Mouse (Mus musculus) hindbrain, embryonic 12.5 days (tissue): ENCODE data around the gene Fstl4. TPM values are rescaled to one million over a fixed set of nuclear protein-coding genes. Genes with fewer than 3 reads are reported as not detected.

Experiments
- ATAC-seq: fragments of 200-750 bp; cut with Nextera tagmentation; 2 replicates; pipeline ENCODE4 v1.8.0; 2017; ENCODE audit warnings: moderate TSS enrichment; ENCODE audit not compliant: low FRiP score
- H3K27ac ChIP-seq: fragments of 300-500 bp; sonication (generic); 2 replicates; pipeline ENCODE4 v1.5.1; 2016; ENCODE audit warnings: mild to moderate bottlenecking
- H3K27me3 ChIP-seq: fragments of 300-500 bp; sonication (generic); 2 replicates; pipeline ENCODE4 v1.6.1; 2016; ENCODE audit warnings: mild to moderate bottlenecking
- H3K36me3 ChIP-seq: fragments of 300-500 bp; sonication (generic); 2 replicates; pipeline ENCODE4 v1.6.1; 2016; ENCODE audit warnings: mild to moderate bottlenecking
- H3K4me1 ChIP-seq: fragments of 300-500 bp; sonication (generic); 2 replicates; pipeline ENCODE4 v1.6.1; 2016
- H3K4me2 ChIP-seq: fragments of 300-500 bp; sonication (generic); replicated peaks from 2 replicates; pipeline ENCODE4 v1.6.1; 2016; ENCODE audit warnings: mild to moderate bottlenecking
- H3K4me3 ChIP-seq: fragments of 300-500 bp; sonication (generic); 2 replicates; pipeline ENCODE4 v1.5.1; 2016; ENCODE audit warnings: mild to moderate bottlenecking
- H3K9ac ChIP-seq: fragments of 300-500 bp; sonication (generic); 2 replicates; pipeline ENCODE4 v1.6.1; 2016; ENCODE audit warnings: mild to moderate bottlenecking, moderate library complexity
- H3K9me3 ChIP-seq: fragments of 300-500 bp; sonication (generic); replicated peaks from 2 replicates; pipeline ENCODE4 v1.6.1; 2016; ENCODE audit warnings: mild to moderate bottlenecking
- WGBS: fragments of 180-500 bp; shearing (Covaris S2); methylation state at CpG from one replicate; pipeline ENCODE4 v1.1.7; 2016; 5-methylcytosine and 5-hydroxymethylcytosine counted together
- polyA plus RNA-seq: library from polyadenylated mRNA; unstranded; fragments of >200 nt; fragmentation: Nextera tagmentation; extraction: Ambion mirVana; gene quantifications from 2 replicates; pipeline ENCODE4 v1.2.1, GENCODE M21; 2016

Fstl4 gene
- polyA plus RNA-seq, 1 experiment from 2014 or later: 5.6 TPM

GRCm38 (mm10) chr11:52924196-52924595 is 159.8 kb downstream of the Fstl4 start:
- Histone ChIP-seq H3K4me1 (peaks cover 8% of the 10 kb centered on the region), H3K36me3 (no peaks in the 10 kb centered on the region), H3K27me3 (no peaks in the 10 kb centered on the region), H3K9ac (no peak overlapping the region), H3K4me3 (no peak overlapping the region), H3K27ac (no peak overlapping the region), H3K4me2 (no peak overlapping the region), H3K9me3 (no peaks in the 10 kb centered on the region)
- WGBS: 72% methylated on average over 2 of the region's 2 CpGs
- ATAC-seq: no peak

GRCm38 (mm10) chr11:52928321-52928720 is 163.9 kb downstream of the Fstl4 start:
- WGBS: 94% methylated on average over 4 of the region's 4 CpGs
- Histone ChIP-seq H3K27ac (no peak overlapping the region), H3K36me3 (no peaks in the 10 kb centered on the region), H3K4me3 (no peak overlapping the region), H3K4me1 (no peaks in the 10 kb centered on the region), H3K27me3 (no peaks in the 10 kb centered on the region), H3K4me2 (no peak overlapping the region), H3K9me3 (no peaks in the 10 kb centered on the region), H3K9ac (no peak overlapping the region)
- ATAC-seq: no peak

GRCm38 (mm10) chr11:52939336-52940070 is 175.1 kb downstream of the Fstl4 start:
- Histone ChIP-seq H3K9ac (no peak overlapping the region), H3K27me3 (no peaks in the 10 kb centered on the region), H3K36me3 (no peaks in the 10 kb centered on the region), H3K4me3 (no peak overlapping the region), H3K4me2 (no peak overlapping the region), H3K27ac (no peak overlapping the region), H3K9me3 (no peaks in the 10 kb centered on the region), H3K4me1 (no peaks in the 10 kb centered on the region)
- no peak for ATAC-seq
- WGBS: 76% methylated on average over 12 of the region's 12 CpGs

GRCm38 (mm10) chr11:52942967-52943366 is 178.5 kb downstream of the Fstl4 start:
- no peaks in the 10 kb centered on the region for H3K4me1 ChIP-seq
- no peaks in the 10 kb centered on the region for H3K27me3 ChIP-seq
- no peak overlapping the region for H3K4me2 ChIP-seq
- no peaks in the 10 kb centered on the region for H3K36me3 ChIP-seq
- WGBS: 90% methylated on average over 6 of the region's 6 CpGs
- no peak overlapping the region for H3K9ac ChIP-seq
- ATAC-seq: no peak
- no peaks in the 10 kb centered on the region for H3K9me3 ChIP-seq
- no peak overlapping the region for H3K27ac ChIP-seq
- no peak overlapping the region for H3K4me3 ChIP-seq

GRCm38 (mm10) chr11:52954995-52955394 is 190.6 kb downstream of the Fstl4 start:
- no peak overlapping the region for H3K27ac ChIP-seq
- H3K4me3 ChIP-seq: no peak overlapping the region
- H3K27me3 ChIP-seq: no peaks in the 10 kb centered on the region
- H3K4me2 ChIP-seq: no peak overlapping the region
- no peak for ATAC-seq
- 93% methylated on average over 3 of the region's 3 CpGs for WGBS
- H3K9ac ChIP-seq: no peak overlapping the region
- no peaks in the 10 kb centered on the region for H3K36me3 ChIP-seq
- H3K4me1 ChIP-seq: peaks cover 3% of the 10 kb centered on the region; the same call in 1 of the 2 replicates
- no peaks in the 10 kb centered on the region for H3K9me3 ChIP-seq

- Histone ChIP-seq H3K27me3 (no peaks in the 10 kb centered on the region), H3K4me2 (no peak overlapping the region), H3K9me3 (no peaks in the 10 kb centered on the region), H3K4me1 (no peaks in the 10 kb centered on the region), H3K27ac (no peak overlapping the region), H3K9ac (no peak overlapping the region), H3K36me3 (no peaks in the 10 kb centered on the region), H3K4me3 (no peak overlapping the region)
- no peak for ATAC-seq
- WGBS: 82% methylated on average over 9 of the region's 9 CpGs
Observed at GRCm38 (mm10) chr11:52968809-52969208, 204.4 kb downstream of the Fstl4 start.

GRCm38 (mm10) chr11:52970396-52970795 is 206.0 kb downstream of the Fstl4 start:
- Histone ChIP-seq H3K4me3 (no peak overlapping the region), H3K9ac (no peak overlapping the region), H3K27ac (no peak overlapping the region), H3K27me3 (no peaks in the 10 kb centered on the region), H3K4me1 (no peaks in the 10 kb centered on the region), H3K9me3 (no peaks in the 10 kb centered on the region), H3K36me3 (no peaks in the 10 kb centered on the region), H3K4me2 (no peak overlapping the region)
- 81% methylated on average over 6 of the region's 6 CpGs for WGBS
- ATAC-seq: no peak

GRCm38 (mm10) chr11:52986986-52987385 is 222.6 kb downstream of the Fstl4 start:
- Histone ChIP-seq H3K27ac (no peak overlapping the region), H3K9ac (no peak overlapping the region), H3K36me3 (no peaks in the 10 kb centered on the region), H3K27me3 (no peaks in the 10 kb centered on the region), H3K4me3 (no peak overlapping the region), H3K4me1 (no peaks in the 10 kb centered on the region), H3K9me3 (0 out of 2 replicates have a peak, but pooled peaks cover 3% of the 10 kb centered on the region), H3K4me2 (no peak overlapping the region)
- WGBS: 90% methylated on average over 8 of the region's 8 CpGs
- ATAC-seq: no peak

GRCm38 (mm10) chr11:52994688-52995087 is 230.3 kb downstream of the Fstl4 start:
- Histone ChIP-seq H3K36me3 (no peaks in the 10 kb centered on the region), H3K27ac (no peak overlapping the region)

GRCm38 (mm10) chr11:52996434-52997093 is 232.1 kb downstream of the Fstl4 start:
- no peak overlapping the region; the same call in 1 of the 2 replicates for H3K27ac ChIP-seq
- ATAC-seq: no peak
- WGBS: 77% methylated on average over 16 of the region's 16 CpGs

More at GRCm38 (mm10) chr11:52994688-52995087, 230.3 kb downstream of the Fstl4 start:
- ATAC-seq: no peak
- Histone ChIP-seq H3K4me3 (no peak overlapping the region), H3K4me2 (no peak overlapping the region), H3K9ac (no peak overlapping the region), H3K9me3 (no peaks in the 10 kb centered on the region), H3K4me1 (peaks cover 5% of the 10 kb centered on the region; the same call in 1 of the 2 replicates), H3K27me3 (no peaks in the 10 kb centered on the region)
- WGBS: 89% methylated on average over 5 of the region's 5 CpGs

GRCm38 (mm10) chr11:52997421-52997820 is 233.0 kb downstream of the Fstl4 start:
- ATAC-seq: no peak
- Histone ChIP-seq H3K27me3 (no peaks in the 10 kb centered on the region), H3K4me2 (no peak overlapping the region), H3K4me3 (no peak overlapping the region), H3K27ac (0 out of 2 replicates have a peak overlapping the region, but pooled peaks have one; percentile 5), H3K36me3 (no peaks in the 10 kb centered on the region), H3K9ac (no peak overlapping the region), H3K9me3 (no peaks in the 10 kb centered on the region), H3K4me1 (peaks cover 5% of the 10 kb centered on the region; the same call in 1 of the 2 replicates)
- 36% methylated on average over 4 of the region's 4 CpGs for WGBS

More at GRCm38 (mm10) chr11:52996434-52997093, 232.1 kb downstream of the Fstl4 start:
- H3K4me1 ChIP-seq: peaks cover 5% of the 10 kb centered on the region; the same call in 1 of the 2 replicates
- H3K9me3 ChIP-seq: no peaks in the 10 kb centered on the region
- no peak overlapping the region for H3K4me2 ChIP-seq
- H3K4me3 ChIP-seq: no peak overlapping the region
- no peaks in the 10 kb centered on the region for H3K27me3 ChIP-seq
- no peak overlapping the region for H3K9ac ChIP-seq
- no peaks in the 10 kb centered on the region for H3K36me3 ChIP-seq

GRCm38 (mm10) chr11:53000226-53000625 is 235.8 kb downstream of the Fstl4 start:
- H3K27me3 ChIP-seq: no peaks in the 10 kb centered on the region

More at GRCm38 (mm10) chr11:53000226-53000625, 235.8 kb downstream of the Fstl4 start:
- no peak overlapping the region for H3K4me2 ChIP-seq
- 90% methylated on average over 11 of the region's 11 CpGs for WGBS
- peaks cover 5% of the 10 kb centered on the region; the same call in 1 of the 2 replicates for H3K4me1 ChIP-seq
- no peak overlapping the region for H3K4me3 ChIP-seq
- H3K27ac ChIP-seq: no peak overlapping the region
- no peaks in the 10 kb centered on the region for H3K9me3 ChIP-seq
- ATAC-seq: no peak
- no peak overlapping the region for H3K9ac ChIP-seq
- H3K36me3 ChIP-seq: no peaks in the 10 kb centered on the region
